Mouse (Mus musculus) CH12.LX (cell line): Measurements from ENCODE around the gene Olfr1396. TPM values are rescaled to one million over a fixed set of nuclear protein-coding genes. Genes with fewer than 3 reads are reported as not detected.

Experiments
- DNase-seq: peaks from one replicate; pipeline ENCODE4 v3.0.0-alpha.2; 2013; ENCODE audit errors: extremely low read depth
- H3K27ac ChIP-seq: 2 replicates; pipeline ENCODE4 v1.5.1; 2012; ENCODE audit warnings: low read depth, mild to moderate bottlenecking, control low read depth, moderate library complexity; ENCODE audit not compliant: insufficient read depth
- H3K27me3 ChIP-seq: replicated peaks from 2 replicates; pipeline ENCODE3; 2012; ENCODE audit warnings: inconsistent platforms
- H3K36me3 ChIP-seq, 2 experiments: replicated peaks in 1 of 2; 2 replicates each; pipeline versions ENCODE3 to v1.6.1; 2012; ENCODE audit warnings: inconsistent platforms in 1 of 2, low read length in 1 of 2, mild to moderate bottlenecking in 1 of 2, mixed read lengths in 1 of 2, moderate library complexity in 1 of 2; ENCODE audit not compliant: control insufficient read depth in 1 of 2, insufficient read depth in 1 of 2
- H3K4me1 ChIP-seq, 2 experiments: 2 replicates each; pipeline ENCODE4 v1.6.1; 2012; ENCODE audit warnings: inconsistent platforms in 1 of 2, moderate library complexity in 1 of 2; ENCODE audit not compliant: insufficient read depth in 2 of 2, control insufficient read depth in 1 of 2
- H3K4me2 ChIP-seq: 2 replicates; pipeline ENCODE4 v1.6.1; 2012; ENCODE audit warnings: low read depth, mild to moderate bottlenecking, control low read depth; ENCODE audit not compliant: poor library complexity, insufficient read depth, severe bottlenecking
- H3K4me3 ChIP-seq, 3 experiments: fragments of 150-350 bp in 1 of 3; sonication (generic) in 1 of 3; replicated peaks in 1 of 3; 2 replicates each; pipeline versions ENCODE3 to v1.5.1; 2011 to 2012; ENCODE audit warnings: low read depth in 2 of 3, low read length in 2 of 3, mild to moderate bottlenecking in 2 of 3, moderate library complexity in 2 of 3, control low read depth in 1 of 3, improper control_type of control experiment in 1 of 3, inconsistent platforms in 1 of 3, mixed read lengths in 1 of 3; ENCODE audit not compliant: poor library complexity in 1 of 3
- H3K79me2 ChIP-seq: replicated peaks from 2 replicates; pipeline ENCODE4 v1.6.1; 2012; ENCODE audit warnings: mild to moderate bottlenecking, moderate library complexity; ENCODE audit not compliant: control insufficient read depth, poor library complexity, insufficient read depth, severe bottlenecking; ENCODE audit errors: extremely low read depth
- H3K9ac ChIP-seq: 2 replicates; pipeline ENCODE4 v1.6.1; 2012; ENCODE audit warnings: low read depth, mild to moderate bottlenecking, control low read depth, moderate library complexity; ENCODE audit not compliant: insufficient read depth
- H3K9me3 ChIP-seq: replicated peaks from 2 replicates; pipeline ENCODE3; 2012; ENCODE audit warnings: low read length, inconsistent platforms, mixed read lengths
- BHLHE40 ChIP-seq: IDR thresholded peaks from 2 replicates; pipeline ENCODE4 v1.6.1; 2011; ENCODE audit warnings: mild to moderate bottlenecking, low read depth, low read length, improper control_type of control experiment
- CHD1 ChIP-seq: IDR thresholded peaks from 2 replicates; pipeline ENCODE4 v1.6.1; 2012; ENCODE audit warnings: low read depth, low read length, improper control_type of control experiment, inconsistent platforms
- CHD2 ChIP-seq: IDR thresholded peaks from 2 replicates; pipeline ENCODE4 v1.6.1; 2011; ENCODE audit warnings: low read length, improper control_type of control experiment
- CTCF ChIP-seq, 2 experiments: IDR thresholded peaks in 1 of 2; conservative IDR thresholded peaks in 1 of 2; 2 replicates each; pipeline ENCODE4 v1.5.1; 2011 to 2012; ENCODE audit warnings: low read depth in 2 of 2, low read length in 2 of 2, improper control_type of control experiment in 1 of 2, inconsistent platforms in 1 of 2, mild to moderate bottlenecking in 1 of 2, moderate library complexity in 1 of 2
- E2F4 ChIP-seq: IDR thresholded peaks from 2 replicates; pipeline ENCODE4 v1.6.1; 2011; ENCODE audit warnings: low read depth, low read length, improper control_type of control experiment; ENCODE audit not compliant: insufficient replicate concordance
- ELF1 ChIP-seq: IDR thresholded peaks from 2 replicates; pipeline ENCODE4 v1.6.1; 2014; ENCODE audit warnings: low read depth, mild to moderate bottlenecking, inconsistent platforms, low read length, improper control_type of control experiment
- EP300 ChIP-seq: IDR thresholded peaks from 2 replicates; pipeline ENCODE4 v1.6.1; 2011; ENCODE audit warnings: low read length, improper control_type of control experiment
- ETS1 ChIP-seq: conservative IDR thresholded peaks from 2 replicates; pipeline ENCODE4 v1.6.1; 2012; ENCODE audit warnings: low read depth, mild to moderate bottlenecking, inconsistent platforms, low read length, improper control_type of control experiment, moderate library complexity
- GABPA ChIP-seq: IDR thresholded peaks from 2 replicates; pipeline ENCODE4 v1.6.1; 2012; ENCODE audit warnings: low read depth, low read length, improper control_type of control experiment, inconsistent platforms; ENCODE audit not compliant: insufficient replicate concordance
- HCFC1 ChIP-seq: IDR thresholded peaks from 2 replicates; pipeline ENCODE4 v1.6.1; 2012; ENCODE audit warnings: low read depth, mild to moderate bottlenecking, inconsistent platforms, low read length, improper control_type of control experiment
- IRF4 ChIP-seq: IDR thresholded peaks from 2 replicates; pipeline ENCODE4 v1.6.1; 2014; ENCODE audit warnings: low read depth, mild to moderate bottlenecking, inconsistent platforms, low read length, improper control_type of control experiment
- JUN ChIP-seq: IDR thresholded peaks from 2 replicates; pipeline ENCODE4 v1.6.1; 2011; ENCODE audit warnings: low read depth, mild to moderate bottlenecking, low read length, improper control_type of control experiment, moderate library complexity; ENCODE audit not compliant: insufficient read depth
- JUND ChIP-seq: conservative IDR thresholded peaks from 2 replicates; pipeline ENCODE4 v1.6.1; 2011; ENCODE audit warnings: low read depth, low read length, improper control_type of control experiment
- MAFK ChIP-seq: IDR thresholded peaks from 2 replicates; pipeline ENCODE4 v1.6.1; 2011; ENCODE audit warnings: low read length, improper control_type of control experiment; ENCODE audit not compliant: insufficient replicate concordance
- MAX ChIP-seq: IDR thresholded peaks from 2 replicates; pipeline ENCODE4 v1.6.1; 2011; ENCODE audit warnings: low read length, improper control_type of control experiment
- MEF2A ChIP-seq: IDR thresholded peaks from 2 replicates; pipeline ENCODE4 v1.6.1; 2014; ENCODE audit warnings: low read depth, mild to moderate bottlenecking, inconsistent platforms, low read length, improper control_type of control experiment, borderline replicate concordance
- MXI1 ChIP-seq: IDR thresholded peaks from 2 replicates; pipeline ENCODE4 v1.6.1; 2011; ENCODE audit warnings: mild to moderate bottlenecking, low read depth, low read length, improper control_type of control experiment
- MYC ChIP-seq: IDR thresholded peaks from 2 replicates; pipeline ENCODE4 v1.6.1; 2011; ENCODE audit warnings: low read depth, mild to moderate bottlenecking, improper control_type of control experiment, low read length
- NELFE ChIP-seq: IDR thresholded peaks from 2 replicates; pipeline ENCODE4 v1.6.1; 2011; ENCODE audit warnings: low read depth, low read length, improper control_type of control experiment
- NRF1 ChIP-seq: IDR thresholded peaks from 2 replicates; pipeline ENCODE4 v1.6.1; 2014; ENCODE audit warnings: low read depth, mild to moderate bottlenecking, inconsistent platforms, low read length, improper control_type of control experiment, moderate library complexity
- PAX5 ChIP-seq: IDR thresholded peaks from 2 replicates; pipeline ENCODE4 v1.6.1; 2012; ENCODE audit warnings: low read length, inconsistent platforms, mixed read lengths
- POLR2AphosphoS2 ChIP-seq: IDR thresholded peaks from 2 replicates; pipeline ENCODE4 v1.6.1; 2011; ENCODE audit warnings: low read depth, low read length, improper control_type of control experiment
- RAD21 ChIP-seq: IDR thresholded peaks from 2 replicates; pipeline ENCODE4 v1.6.1; 2011; ENCODE audit warnings: low read depth, mild to moderate bottlenecking, low read length, improper control_type of control experiment, moderate library complexity
- RCOR1 ChIP-seq: conservative IDR thresholded peaks from 2 replicates; pipeline ENCODE4 v1.6.1; 2012; ENCODE audit warnings: low read depth, mild to moderate bottlenecking, inconsistent platforms, low read length, improper control_type of control experiment
- SIN3A ChIP-seq: IDR thresholded peaks from 2 replicates; pipeline ENCODE4 v1.6.1; 2012; ENCODE audit warnings: low read length, improper control_type of control experiment, inconsistent platforms
- SMC3 ChIP-seq: IDR thresholded peaks from 2 replicates; pipeline ENCODE4 v1.6.1; 2011; ENCODE audit warnings: low read depth, low read length, improper control_type of control experiment
- TBP ChIP-seq: conservative IDR thresholded peaks from 2 replicates; pipeline ENCODE4 v1.6.1; 2011; ENCODE audit warnings: low read depth, low read length, improper control_type of control experiment
- UBTF ChIP-seq: IDR thresholded peaks from 2 replicates; pipeline ENCODE4 v1.6.1; 2012; ENCODE audit warnings: low read depth, mild to moderate bottlenecking, inconsistent platforms, low read length, improper control_type of control experiment, moderate library complexity
- USF1 ChIP-seq: IDR thresholded peaks from 2 replicates; pipeline ENCODE4 v1.6.1; 2014; ENCODE audit warnings: low read depth, mild to moderate bottlenecking, inconsistent platforms, low read length, improper control_type of control experiment
- USF2 ChIP-seq: conservative IDR thresholded peaks from 2 replicates; pipeline ENCODE4 v1.6.1; 2011; ENCODE audit warnings: low read depth, low read length, improper control_type of control experiment
- ZC3H11A ChIP-seq: IDR thresholded peaks from 2 replicates; pipeline ENCODE4 v1.6.1; 2012; ENCODE audit warnings: low read depth, mild to moderate bottlenecking, inconsistent platforms, low read length, improper control_type of control experiment
- ZMIZ1 ChIP-seq: IDR thresholded peaks from 2 replicates; pipeline ENCODE4 v1.6.1; 2012; ENCODE audit warnings: low read depth, mild to moderate bottlenecking, inconsistent platforms, low read length, improper control_type of control experiment
- ZNF384 ChIP-seq: IDR thresholded peaks from 2 replicates; pipeline ENCODE4 v1.6.1; 2012; ENCODE audit warnings: low read depth, low read length, improper control_type of control experiment, inconsistent platforms
- dilution Hi-C: fragments of 300-500 bp; cut with MboI; formaldehyde crosslinking; loops from 2 replicates; pipeline ENCODE4 v1.14.3; 2020; ENCODE audit warnings: low sequenced_read_pairs; ENCODE audit not compliant: extremely low pct_unique_long_range_greater_than_20kb, extremely low pct_ligation_motif_present
- in situ Hi-C: fragments of 300-500 bp; cut with MboI; formaldehyde crosslinking; loops from 3 replicates; pipeline ENCODE4 v1.14.3; 2019; ENCODE audit warnings: low sequenced_read_pairs, low pct_ligation_motif_present, low pct_unique_long_range_greater_than_20kb, mixed read lengths
- polyA plus RNA-seq: library from polyadenylated mRNA; unstranded; fragments of >175 nt; gene quantifications from 2 replicates; pipeline ENCODE4 v1.2.1, GENCODE M21; 2012; ENCODE audit warnings: low read depth; ENCODE audit not compliant: insufficient read length
- total RNA-seq, 2 experiments: library from RNA; depleted of rRNA; stranded (reverse); fragments of 300-350 nt in 1 of 2; fragments of >200 nt in 1 of 2; gene quantifications; 2 replicates each; pipeline ENCODE4 v1.2.3; 2012 to 2014

Olfr1396 gene
- total and polyA plus RNA-seq, 3 experiments = not detected

- TF ChIP-seq ZMIZ1 (no peak), CHD2 (no peak), MYC (0 out of 2 replicates have a peak, but pooled peaks have one; percentile 39), E2F4 (no peak), UBTF (no peak), NRF1 (no peak), MXI1 (no peak)
Measured at GRCm38 (mm10) chr11:49086858-49087361, 27.8 kb downstream of the Olfr1396 start (continued).

- Histone ChIP-seq H3K36me3 (no peaks in the 10 kb centered on the region), H3K4me1 (peaks cover 5 to 67% of the 10 kb centered on the region in 2 experiments), H3K79me2 (no peaks in the 10 kb centered on the region; the same call in 1 of the 2 replicates), H3K9ac (no peak overlapping the region), H3K4me3 (no peak overlapping the region), H3K9me3 (no peaks in the 10 kb centered on the region), H3K27me3 (no peaks in the 10 kb centered on the region), H3K4me2 (0 out of 2 replicates have a peak overlapping the region, but pooled peaks have one; percentile 2), H3K27ac (no peak overlapping the region)
- no peak for DNase-seq
- dilution Hi-C loops = no loop called here
- in situ Hi-C loops = no loop called here
- TF ChIP-seq CTCF (conservative IDR thresholded peaks at IDR 0.05 in 1 of 2, IDR thresholded peaks at IDR 0.05 in 1 of 2; ENCODE audit: low read depth in 2 of 2, low read length in 2 of 2) (peak in 1 of 2 experiments; percentile 82; a peak in 2 of 4 replicates), HCFC1 (no peak), USF1 (no peak), JUND (no peak), EP300 (no peak), RCOR1 (no peak), TBP (no peak), BHLHE40 (no peak), RAD21 (peak; percentile 82), CHD1 (no peak), MXI1 (no peak), GABPA (no peak), ZMIZ1 (no peak), IRF4 (no peak), SIN3A (0 out of 2 replicates have a peak, but pooled peaks have one; percentile 51), MAFK (no peak), PAX5 (no peak), ETS1 (no peak), ELF1 (peak; percentile 34; the same call in 1 of the 2 replicates), JUN (no peak), USF2 (no peak), MEF2A (no peak), ZC3H11A (peak; percentile 80), POLR2AphosphoS2 (no peak), NELFE (no peak), SMC3 (peak; percentile 85), CHD2 (no peak), NRF1 (no peak), MAX (0 out of 2 replicates have a peak, but pooled peaks have one; percentile 20), ZNF384 (no peak)
Measured at GRCm38 (mm10) chr11:49084875-49085274, 29.8 kb downstream of the Olfr1396 start.
